Mouse (Mus musculus) limb, embryonic 10.5 days (tissue): Measurements from ENCODE around the gene Lrmp. TPM values are rescaled to one million over a fixed set of nuclear protein-coding genes. Genes with fewer than 3 reads are reported as not detected.

Experiments used
- DNase-seq: peaks from one replicate; pipeline ENCODE4 v3.0.0-alpha.2; 2017; ENCODE audit warnings: low spot score
- H3K27ac ChIP-seq: fragments of 300-500 bp; sonication (generic); 2 replicates; pipeline ENCODE4 v1.5.1; 2016; ENCODE audit warnings: mild to moderate bottlenecking
- H3K27me3 ChIP-seq: fragments of 300-500 bp; sonication (generic); 2 replicates; pipeline ENCODE4 v1.6.1; 2016; ENCODE audit warnings: low read depth, mild to moderate bottlenecking; ENCODE audit not compliant: poor library complexity, severe bottlenecking
- H3K36me3 ChIP-seq: fragments of 300-500 bp; sonication (generic); 2 replicates; pipeline ENCODE4 v1.6.1; 2016; ENCODE audit warnings: mild to moderate bottlenecking, moderate library complexity
- H3K4me1 ChIP-seq: fragments of 300-500 bp; sonication (generic); 2 replicates; pipeline ENCODE4 v1.6.1; 2016
- H3K4me3 ChIP-seq: fragments of 300-500 bp; sonication (generic); 2 replicates; pipeline ENCODE4 v1.5.1; 2016; ENCODE audit warnings: mild to moderate bottlenecking, moderate library complexity
- H3K9me3 ChIP-seq: fragments of 300-500 bp; sonication (generic); replicated peaks from 2 replicates; pipeline ENCODE4 v1.6.1; 2016; ENCODE audit warnings: mild to moderate bottlenecking
- WGBS: fragments of 180-500 bp; shearing (Covaris S2); methylation state at CpG from one replicate; pipeline ENCODE4 v1.1.7; 2016; 5-methylcytosine and 5-hydroxymethylcytosine counted together
- polyA plus RNA-seq: library from polyadenylated mRNA; unstranded; fragments of >200 nt; fragmentation: Nextera tagmentation; extraction: Ambion mirVana; gene quantifications from 2 replicates; pipeline ENCODE4 v1.2.1, GENCODE M21; 2016

Lrmp gene
- polyA plus RNA-seq, 1 experiment from 2014 or later = 1.7 TPM

DNA sequence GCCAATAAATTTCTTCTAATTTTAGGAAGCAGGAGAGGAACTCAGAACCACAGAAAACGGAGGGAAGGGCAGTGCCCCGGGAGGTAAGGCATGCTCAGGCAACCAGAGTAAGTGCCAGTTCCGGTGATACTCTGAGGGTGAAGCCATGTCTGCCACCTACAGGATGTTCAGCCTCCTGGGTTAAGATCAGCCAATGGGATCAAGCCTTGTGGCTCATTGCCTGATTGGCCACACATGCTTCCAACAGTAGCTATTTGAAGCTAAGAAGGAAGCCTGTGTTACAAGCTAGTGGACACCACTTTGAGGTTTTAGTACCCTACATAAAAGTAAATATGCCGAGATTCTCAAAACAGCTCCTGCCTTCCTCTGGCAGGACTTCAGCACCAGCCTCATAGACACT, 43.2 kb downstream of the Lrmp start:
- DNase-seq = no peak
- Histone ChIP-seq H3K4me3 (no peak overlapping the region), H3K27ac (no peak overlapping the region), H3K36me3 (no peaks in the 10 kb centered on the region), H3K4me1 (peaks cover 8% of the 10 kb centered on the region; the same call in 1 of the 2 replicates), H3K9me3 (no peaks in the 10 kb centered on the region), H3K27me3 (no peaks in the 10 kb centered on the region)
- WGBS = 77% methylated on average over 4 of the region's 4 CpGs

DNA sequence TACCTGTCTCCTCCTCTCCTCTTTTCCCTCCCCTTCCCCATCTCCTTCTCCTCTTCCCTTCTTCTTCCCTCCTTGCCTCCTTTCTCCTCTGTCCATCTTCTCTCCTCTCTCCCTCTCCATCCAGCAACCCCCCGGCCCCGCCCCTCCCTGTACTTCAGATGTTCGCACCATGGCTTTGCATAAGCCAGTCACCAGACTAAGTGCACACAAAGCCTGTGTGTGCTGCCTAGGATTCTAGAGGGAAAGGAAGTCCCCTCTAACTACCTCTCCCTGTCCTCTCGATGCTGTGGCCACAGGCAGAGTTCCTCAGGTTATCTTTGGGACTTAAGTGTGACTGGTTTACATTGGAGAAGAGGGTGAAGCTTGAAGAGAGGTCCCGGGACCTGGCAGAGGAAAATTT, 45.1 kb downstream of the Lrmp start:
- no peaks in the 10 kb centered on the region for H3K9me3 ChIP-seq
- H3K4me1 ChIP-seq = peaks cover 8% of the 10 kb centered on the region; the same call in 1 of the 2 replicates
- 69% methylated on average over 5 of the region's 5 CpGs for WGBS
- H3K27ac ChIP-seq = peak overlapping the region; percentile 3; the same call in 1 of the 2 replicates
- H3K36me3 ChIP-seq = no peaks in the 10 kb centered on the region
- DNase-seq = no peak
- H3K27me3 ChIP-seq = no peaks in the 10 kb centered on the region
- no peak overlapping the region for H3K4me3 ChIP-seq

DNA sequence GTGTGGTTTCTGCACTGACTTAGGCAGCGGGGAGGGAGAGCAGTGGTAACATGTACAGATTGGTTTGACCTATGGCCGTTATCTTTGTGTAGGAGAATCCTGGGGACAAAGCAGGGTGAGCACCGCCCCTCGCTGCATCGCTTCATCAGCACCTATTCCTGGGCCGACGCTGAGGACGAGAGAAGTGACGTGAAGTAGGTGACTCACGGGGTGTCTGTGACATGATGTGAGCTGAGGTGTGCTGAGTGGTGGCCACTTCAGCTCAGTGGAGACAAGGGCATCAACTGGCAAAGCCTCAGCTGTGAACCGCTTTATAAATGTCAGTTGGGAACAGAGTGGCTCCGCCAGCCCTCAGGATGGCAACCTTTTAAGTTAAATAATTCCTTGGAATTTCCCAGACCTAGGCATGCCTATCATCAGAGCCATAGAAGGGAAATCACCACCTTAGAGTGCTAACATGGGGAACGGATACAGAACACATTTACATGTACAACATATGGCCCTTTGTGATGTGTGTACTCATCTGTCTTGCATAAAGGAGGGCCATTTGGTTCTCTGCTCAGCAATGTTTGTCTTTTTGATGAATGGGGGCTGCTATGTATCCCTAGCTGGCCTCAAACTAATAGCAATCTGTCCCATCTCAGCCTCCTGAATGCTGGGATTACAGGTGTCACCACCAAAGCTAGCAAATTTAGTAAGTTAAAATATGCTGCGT, 56.6 kb downstream of the Lrmp start:
- no peak overlapping the region for H3K27ac ChIP-seq
- H3K27me3 ChIP-seq = peaks cover 17% of the 10 kb centered on the region
- WGBS = 73% methylated on average over 14 of the region's 14 CpGs
- H3K9me3 ChIP-seq = no peaks in the 10 kb centered on the region
- H3K4me1 ChIP-seq = peaks cover 58% of the 10 kb centered on the region
- H3K36me3 ChIP-seq = no peaks in the 10 kb centered on the region
- no peak overlapping the region for H3K4me3 ChIP-seq
- no peak for DNase-seq

DNA sequence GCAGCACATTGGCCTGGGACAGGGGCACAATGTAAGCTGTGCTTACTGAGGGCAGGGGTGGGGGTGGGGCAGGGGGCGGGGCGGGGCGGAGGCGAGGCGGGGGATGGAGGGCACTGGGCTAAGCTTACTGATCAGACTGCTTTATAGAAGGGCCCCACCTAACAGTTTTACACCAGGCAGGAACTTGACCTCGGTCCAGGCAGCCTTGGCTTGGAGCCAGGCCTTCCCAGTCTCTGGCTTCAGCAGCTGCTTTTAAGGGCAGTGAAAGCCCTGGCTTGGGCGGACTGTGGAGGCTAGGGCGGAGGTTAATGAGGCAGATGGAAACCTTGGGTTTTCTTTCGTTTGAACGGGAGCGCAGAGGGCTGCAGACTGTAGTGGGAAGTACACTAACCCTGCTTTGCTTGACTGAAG, 58.3 kb downstream of the Lrmp start:
- 4% methylated on average over 11 of the region's 11 CpGs for WGBS
- Histone ChIP-seq H3K27ac (peak overlapping the region; percentile 82), H3K27me3 (peaks cover 24% of the 10 kb centered on the region), H3K9me3 (no peaks in the 10 kb centered on the region), H3K4me1 (peaks cover 74% of the 10 kb centered on the region), H3K4me3 (peak overlapping the region; percentile 31), H3K36me3 (no peaks in the 10 kb centered on the region)
- DNase-seq = peak; percentile 80

DNA sequence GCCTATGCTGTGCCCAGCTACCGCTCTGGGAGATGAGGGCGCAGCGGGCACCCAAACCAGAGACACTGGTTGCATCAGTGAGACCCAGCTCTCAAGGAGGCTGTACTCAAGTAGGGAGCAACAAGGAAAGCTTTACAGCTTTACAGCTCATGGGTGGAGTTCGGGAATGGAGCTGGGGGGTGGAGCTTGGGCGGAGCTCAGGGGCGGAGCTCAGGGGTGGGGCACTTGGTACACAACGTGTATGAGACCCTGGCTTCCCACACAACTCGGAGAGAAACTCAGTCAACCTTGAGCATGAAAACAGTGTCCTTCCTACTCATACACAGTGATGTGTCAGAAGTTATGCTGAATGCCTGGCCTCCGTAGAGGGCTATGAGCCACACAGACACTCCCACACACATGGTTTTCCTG, 60.1 kb downstream of the Lrmp start:
- 24% methylated on average over 9 of the region's 9 CpGs for WGBS
- H3K4me3 ChIP-seq = peak overlapping the region; percentile 28; the same call in 1 of the 2 replicates
- no peaks in the 10 kb centered on the region for H3K36me3 ChIP-seq
- H3K9me3 ChIP-seq = no peaks in the 10 kb centered on the region
- no peak for DNase-seq
- H3K27ac ChIP-seq = peak overlapping the region; percentile 40; the same call in 1 of the 2 replicates
- H3K4me1 ChIP-seq = peaks cover 77% of the 10 kb centered on the region
- H3K27me3 ChIP-seq = peaks cover 24% of the 10 kb centered on the region

DNA sequence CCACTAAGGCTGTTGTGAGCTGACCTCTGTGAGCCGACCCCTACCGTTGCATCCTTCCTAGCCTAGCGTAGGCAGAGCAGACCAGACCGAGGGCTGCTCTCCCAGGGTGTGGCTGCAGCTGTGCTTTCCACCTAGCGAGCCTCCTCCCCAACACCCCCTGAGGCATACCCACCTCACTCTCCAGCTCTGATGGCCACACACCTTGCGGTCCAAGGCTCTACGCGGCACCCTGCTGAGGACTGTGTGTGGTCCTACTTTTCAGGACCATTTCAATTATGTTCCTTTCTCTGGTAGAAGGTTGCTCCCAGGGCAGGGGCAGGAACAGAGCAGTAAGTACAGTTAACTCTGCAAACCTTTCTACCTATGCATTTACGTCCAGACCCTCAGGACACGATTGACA, 61.0 kb downstream of the Lrmp start:
- DNase-seq = no peak
- H3K27ac ChIP-seq = peak overlapping the region; percentile 64; the same call in 1 of the 2 replicates
- H3K9me3 ChIP-seq = no peaks in the 10 kb centered on the region
- no peaks in the 10 kb centered on the region for H3K36me3 ChIP-seq
- peaks cover 74% of the 10 kb centered on the region for H3K4me1 ChIP-seq
- H3K4me3 ChIP-seq = no peak overlapping the region
- 46% methylated on average over 10 of the region's 10 CpGs for WGBS
- peaks cover 24% of the 10 kb centered on the region for H3K27me3 ChIP-seq

DNA sequence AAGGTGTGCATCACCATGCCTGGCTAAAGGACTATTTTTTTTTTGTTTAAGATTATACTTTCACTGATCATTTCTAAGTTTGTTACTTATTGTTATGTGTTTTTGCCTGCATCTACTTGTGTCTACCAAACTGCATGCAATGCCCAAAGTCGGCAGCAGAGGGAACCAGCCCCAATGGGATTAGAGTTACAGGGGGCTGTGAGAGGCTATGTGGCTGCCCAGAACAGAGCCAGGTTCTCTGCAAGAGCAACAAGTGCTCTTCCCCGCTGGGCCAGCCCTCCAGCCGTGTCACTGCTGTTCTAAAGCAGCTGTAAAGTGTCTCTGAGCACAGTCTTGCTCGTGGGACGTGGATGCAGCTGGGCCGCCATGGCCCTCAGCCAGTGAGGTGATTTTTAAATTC, 64.2 kb downstream of the Lrmp start:
- DNase-seq = peak; percentile 76

DNA sequence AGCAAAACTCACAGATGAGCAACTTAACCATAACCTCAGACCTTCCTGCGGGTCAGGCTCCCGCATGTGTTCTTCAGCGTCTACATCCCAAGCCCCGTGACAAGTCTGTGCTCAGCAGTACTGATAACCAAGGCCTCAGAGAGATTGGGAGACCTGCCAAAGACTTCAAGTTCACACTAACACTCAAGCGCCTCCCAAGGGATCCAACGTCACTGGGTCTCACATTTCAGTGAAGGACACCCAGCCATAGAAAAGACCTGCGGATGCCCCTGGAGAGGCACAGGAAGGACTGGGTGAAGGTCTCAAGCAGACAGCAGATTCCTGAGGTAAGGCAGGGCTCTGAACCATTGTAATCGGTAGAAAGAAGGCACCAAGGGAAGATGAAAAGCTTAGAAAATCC, 66.6 kb downstream of the Lrmp start:
- no peak for DNase-seq
- Histone ChIP-seq H3K4me3 (no peak overlapping the region), H3K27ac (no peak overlapping the region), H3K27me3 (peaks cover 8% of the 10 kb centered on the region; the same call in 1 of the 2 replicates), H3K9me3 (no peaks in the 10 kb centered on the region), H3K36me3 (no peaks in the 10 kb centered on the region), H3K4me1 (peaks cover 19% of the 10 kb centered on the region)
- 74% methylated on average over 8 of the region's 8 CpGs for WGBS

More for the DNA sequence above, 64.2 kb downstream of the Lrmp start:
- Histone ChIP-seq H3K36me3 (no peaks in the 10 kb centered on the region), H3K9me3 (no peaks in the 10 kb centered on the region), H3K4me3 (no peak overlapping the region), H3K27ac (no peak overlapping the region), H3K4me1 (peaks cover 43% of the 10 kb centered on the region), H3K27me3 (peaks cover 18% of the 10 kb centered on the region)
- WGBS = 28% methylated on average over 6 of the region's 6 CpGs

DNA sequence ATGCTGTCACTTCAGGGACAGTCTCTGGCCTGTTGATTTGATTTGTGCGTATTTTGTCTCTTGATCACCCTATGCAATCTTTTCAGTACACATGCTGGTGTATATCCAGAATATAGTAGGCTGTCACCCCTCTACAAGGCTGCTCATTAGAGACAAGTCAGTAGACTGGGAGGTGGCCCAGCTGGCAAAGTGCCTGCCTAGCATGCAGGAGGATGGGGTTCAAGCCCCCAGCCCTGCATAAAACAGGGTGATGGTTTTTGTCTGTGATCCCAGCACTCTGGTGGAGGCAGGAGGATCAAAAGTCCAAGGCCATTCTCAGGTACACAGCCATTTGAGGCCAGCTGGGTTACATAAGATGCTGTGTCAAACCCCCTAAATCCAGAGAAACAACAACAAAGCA, 70.6 kb downstream of the Lrmp start:
- 94% methylated on average over 1 of the region's 1 CpGs for WGBS
- Histone ChIP-seq H3K9me3 (no peaks in the 10 kb centered on the region), H3K27me3 (peaks cover 8% of the 10 kb centered on the region; the same call in 1 of the 2 replicates), H3K27ac (no peak overlapping the region), H3K36me3 (no peaks in the 10 kb centered on the region), H3K4me3 (no peak overlapping the region), H3K4me1 (peaks cover 5% of the 10 kb centered on the region; the same call in 1 of the 2 replicates)
- no peak for DNase-seq

DNA sequence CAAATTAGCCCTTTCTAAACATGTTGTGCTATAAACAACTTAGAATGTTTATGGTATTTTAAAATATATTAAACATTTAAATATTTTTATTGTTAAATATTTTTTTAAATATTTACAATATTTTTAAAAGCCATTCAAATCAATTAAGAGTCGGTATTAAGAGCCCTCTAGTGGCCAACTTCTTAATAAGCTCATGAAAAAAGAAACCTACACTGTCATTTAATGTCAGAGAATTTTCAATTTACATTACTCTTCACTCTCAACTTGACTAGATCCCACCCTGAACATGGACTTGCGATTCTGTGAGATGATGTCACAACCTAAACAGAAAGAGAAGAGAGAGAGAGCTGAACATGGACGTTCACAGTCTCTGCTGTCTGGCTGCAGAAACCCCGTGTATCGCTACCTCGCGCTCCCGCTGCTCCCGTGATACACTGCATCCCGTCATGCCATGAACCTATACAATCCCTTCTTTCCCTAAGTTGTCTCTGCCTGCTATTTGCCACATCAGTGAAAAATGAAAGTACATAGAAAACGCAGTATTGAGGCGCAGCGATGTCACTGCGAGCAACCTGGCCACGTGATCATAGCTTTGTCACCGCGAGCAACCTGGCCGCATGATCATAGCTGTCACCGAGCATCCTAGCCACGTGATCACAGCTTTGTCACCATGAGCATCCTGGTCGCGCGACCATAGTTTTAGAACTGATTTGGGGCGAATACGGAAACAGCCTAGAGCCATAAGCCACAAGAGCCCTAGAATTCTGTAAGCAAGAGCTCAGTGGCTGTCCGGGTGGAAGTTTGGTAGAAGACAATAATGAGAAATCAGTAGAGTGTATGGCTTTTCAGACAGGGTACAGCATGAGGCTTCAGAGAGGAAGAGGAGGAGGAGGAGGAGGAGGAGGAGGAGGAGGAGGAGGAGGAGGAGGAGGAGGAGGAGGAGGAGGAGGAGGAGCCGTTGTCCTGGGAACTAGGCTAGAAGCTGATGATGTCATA, 71.9 kb downstream of the Lrmp start:
- Histone ChIP-seq H3K27ac (no peak overlapping the region), H3K27me3 (peaks cover 8% of the 10 kb centered on the region; the same call in 1 of the 2 replicates), H3K36me3 (no peaks in the 10 kb centered on the region), H3K4me3 (peak overlapping the region; percentile 41), H3K9me3 (no peaks in the 10 kb centered on the region), H3K4me1 (peaks cover 5% of the 10 kb centered on the region; the same call in 1 of the 2 replicates)
- no peak for DNase-seq
- 65% methylated on average over 27 of the region's 27 CpGs for WGBS

DNA sequence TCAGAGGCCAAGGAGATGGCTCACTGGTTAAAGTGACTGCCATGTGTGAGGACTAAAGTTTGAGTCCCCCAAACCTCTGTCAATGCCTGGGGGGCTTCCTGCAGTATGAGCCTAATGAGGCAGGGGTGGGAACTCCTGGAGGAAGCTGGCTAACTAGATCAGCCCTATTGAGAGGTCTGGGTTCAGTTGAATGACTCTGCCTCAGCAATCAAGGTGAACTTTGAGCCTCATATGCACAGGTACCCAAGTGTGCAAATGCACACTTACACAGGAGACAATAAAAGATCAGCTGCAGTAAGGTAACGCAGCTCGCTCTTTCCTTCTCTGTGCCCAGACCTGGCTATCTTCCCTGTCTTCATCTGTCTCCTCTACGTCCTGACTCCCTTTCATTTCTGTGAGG, 77.6 kb downstream of the Lrmp start:
- Histone ChIP-seq H3K36me3 (no peaks in the 10 kb centered on the region), H3K9me3 (no peaks in the 10 kb centered on the region), H3K27ac (no peak overlapping the region), H3K4me3 (no peak overlapping the region), H3K4me1 (no peaks in the 10 kb centered on the region), H3K27me3 (peaks cover 7% of the 10 kb centered on the region; the same call in 1 of the 2 replicates)
- DNase-seq = no peak
- WGBS = 90% methylated on average over 3 of the region's 3 CpGs

DNA sequence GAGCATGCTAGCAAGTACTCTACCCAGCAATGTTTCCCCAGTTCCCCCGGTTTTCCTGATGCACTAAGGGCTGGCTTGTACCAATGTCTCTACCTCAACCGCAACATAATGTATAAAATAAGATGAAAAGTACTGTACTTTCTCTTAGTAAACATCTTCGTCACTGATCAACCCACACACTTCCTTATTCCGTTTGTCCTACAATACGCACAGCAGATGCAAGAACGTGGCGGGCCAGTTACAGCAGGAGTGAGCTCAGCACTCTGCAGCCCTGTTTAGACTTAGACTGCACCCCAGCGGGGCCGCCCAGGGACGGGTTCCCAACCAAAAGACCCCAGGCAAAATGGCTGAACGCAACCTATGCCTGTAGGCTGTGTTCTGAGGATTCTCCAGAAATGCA, 78.0 kb downstream of the Lrmp start:
- H3K36me3 ChIP-seq = no peaks in the 10 kb centered on the region
- DNase-seq = no peak
- H3K9me3 ChIP-seq = no peaks in the 10 kb centered on the region
- no peak overlapping the region for H3K4me3 ChIP-seq
- peaks cover 3% of the 10 kb centered on the region; the same call in 1 of the 2 replicates for H3K27me3 ChIP-seq
- 81% methylated on average over 11 of the region's 11 CpGs for WGBS
- H3K4me1 ChIP-seq = no peaks in the 10 kb centered on the region
- H3K27ac ChIP-seq = no peak overlapping the region
